ENCODE assay signal across 22 mouse cellular contexts in the genomic region with DNA sequence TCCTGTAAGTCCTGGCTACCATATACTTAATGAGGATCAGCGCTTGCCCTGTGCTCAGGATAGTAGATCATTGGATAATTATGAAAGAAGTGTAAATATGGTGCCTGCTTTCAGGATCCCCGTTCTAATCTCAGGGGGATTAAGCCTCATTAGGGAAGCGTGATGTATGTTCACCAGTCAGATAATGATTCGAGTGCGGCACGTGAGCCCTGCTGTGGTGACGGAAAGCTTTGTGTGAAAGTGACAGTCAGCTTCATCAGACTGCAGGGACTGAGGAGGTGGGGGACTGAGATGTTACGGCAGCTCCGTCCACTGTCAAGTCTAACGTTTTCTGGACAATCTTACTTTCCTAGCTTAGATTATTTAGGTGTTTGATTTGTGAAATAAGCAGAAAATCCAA. TPM values are rescaled to one million over a fixed set of nuclear protein-coding genes. Genes with fewer than 3 reads are reported as not detected.
A peak's percentile ranks its signal among the peaks of the same experiment; 100 is the strongest.
DNase-seq lines count a peak whose midpoint lies in the region; ATAC-seq and TF ChIP-seq lines count a peak whose summit lies in the region.
"Had no signal": no experiment of that assay in that cellular context is flagged by ENCODE, and none has a peak within 500 bp of the region (broad histone marks: within the 10 kb centered on the region; RNA-seq: fewer than 3 reads in every experiment).

No protein-coding gene starts in this region.

- H3K27ac ChIP-seq in embryonic facial prominence, embryonic 14.5 days (replicated peaks; ENCODE audit: low read depth, low read length) = no peak overlapping the region
- H3K27ac ChIP-seq in embryonic facial prominence, embryonic 10.5 days (replicated peaks) = no peak overlapping the region
- H3K27ac ChIP-seq in hindbrain, embryonic 11.5 days (ENCODE audit: low read depth, low read length) = no peak overlapping the region
- H3K27ac ChIP-seq in hindbrain, postnatal 0 days = no peak overlapping the region
- no peak overlapping the region for H3K27ac ChIP-seq in neural tube, embryonic 11.5 days (ENCODE audit: low read depth, low read length)
- no peak overlapping the region for H3K27ac ChIP-seq in neural tube, embryonic 15.5 days (replicated peaks)
- H3K27ac ChIP-seq: left cerebral cortex, adult 2 months; limb, embryonic 15.5 days; liver, embryonic 14.5 days; neural tube, embryonic 13.5 days had no signal

- H3K4me1 ChIP-seq in embryonic facial prominence, embryonic 14.5 days (ENCODE audit: control insufficient read depth, insufficient read depth, low read length) = no peaks in the 10 kb centered on the region
- no peaks in the 10 kb centered on the region for H3K4me1 ChIP-seq in embryonic facial prominence, embryonic 10.5 days
- H3K4me1 ChIP-seq in hindbrain, embryonic 11.5 days (replicated peaks; ENCODE audit: control insufficient read depth, insufficient read depth, low read length) = no peaks in the 10 kb centered on the region
- H3K4me1 ChIP-seq in hindbrain, postnatal 0 days (ENCODE audit: insufficient read depth, low read length) = no peaks in the 10 kb centered on the region
- no peaks in the 10 kb centered on the region for H3K4me1 ChIP-seq in neural tube, embryonic 11.5 days (ENCODE audit: control insufficient read depth, insufficient read depth, low read length)
- H3K4me1 ChIP-seq in neural tube, embryonic 15.5 days = no peaks in the 10 kb centered on the region; the same call in 1 of the 2 replicates
- H3K4me1 ChIP-seq: limb, embryonic 15.5 days; neural tube, embryonic 13.5 days had no signal

- no peaks in the 10 kb centered on the region for H3K9me3 ChIP-seq in embryonic facial prominence, embryonic 14.5 days (ENCODE audit: control insufficient read depth, low read length)
- no peaks in the 10 kb centered on the region for H3K9me3 ChIP-seq in embryonic facial prominence, embryonic 10.5 days
- no peaks in the 10 kb centered on the region for H3K9me3 ChIP-seq in hindbrain, embryonic 11.5 days (ENCODE audit: control insufficient read depth, low read length)
- H3K9me3 ChIP-seq in hindbrain, postnatal 0 days (ENCODE audit: low read length) = no peaks in the 10 kb centered on the region
- no peaks in the 10 kb centered on the region for H3K9me3 ChIP-seq in neural tube, embryonic 11.5 days (ENCODE audit: control insufficient read depth, low read length)
- no peaks in the 10 kb centered on the region for H3K9me3 ChIP-seq in neural tube, embryonic 15.5 days (replicated peaks)
- H3K9me3 ChIP-seq: limb, embryonic 15.5 days; neural tube, embryonic 13.5 days had no signal

- peaks cover 42% of the 10 kb centered on the region for H3K36me3 ChIP-seq in embryonic facial prominence, embryonic 14.5 days (ENCODE audit: control insufficient read depth, insufficient read depth, low read length)
- peaks cover 52% of the 10 kb centered on the region for H3K36me3 ChIP-seq in embryonic facial prominence, embryonic 10.5 days (replicated peaks)
- H3K36me3 ChIP-seq in hindbrain, embryonic 11.5 days (ENCODE audit: control insufficient read depth, insufficient read depth, low read length) = no peaks in the 10 kb centered on the region
- H3K36me3 ChIP-seq in hindbrain, postnatal 0 days (ENCODE audit: insufficient read depth, low read length) = peaks cover 11% of the 10 kb centered on the region
- H3K36me3 ChIP-seq in neural tube, embryonic 11.5 days (ENCODE audit: control insufficient read depth, insufficient read depth, low read length) = 0 out of 2 replicates have a peak, but pooled peaks cover 2% of the 10 kb centered on the region
- H3K36me3 ChIP-seq in neural tube, embryonic 15.5 days = peaks cover 13% of the 10 kb centered on the region

- no peak overlapping the region for H3K4me2 ChIP-seq in embryonic facial prominence, embryonic 14.5 days (ENCODE audit: low read depth, low read length)
- no peak overlapping the region for H3K4me2 ChIP-seq in hindbrain, embryonic 11.5 days (replicated peaks; ENCODE audit: low read depth, low read length)
- no peak overlapping the region for H3K4me2 ChIP-seq in hindbrain, postnatal 0 days (ENCODE audit: low read depth, low read length)
- no peak overlapping the region for H3K4me2 ChIP-seq in neural tube, embryonic 11.5 days (ENCODE audit: low read depth)
- H3K4me2 ChIP-seq in neural tube, embryonic 15.5 days = no peak overlapping the region
- H3K4me2 ChIP-seq: limb, embryonic 15.5 days; lung, embryonic 14.5 days; neural tube, embryonic 13.5 days had no signal

- TF ChIP-seq CTCF in hindbrain, postnatal 0 days (IDR thresholded peaks at IDR 0.05; ENCODE audit: low read depth) = no peak

- H3K4me3 ChIP-seq in embryonic facial prominence, embryonic 14.5 days (ENCODE audit: low read depth, low read length) = no peak overlapping the region
- no peak overlapping the region for H3K4me3 ChIP-seq in embryonic facial prominence, embryonic 10.5 days
- no peak overlapping the region for H3K4me3 ChIP-seq in hindbrain, embryonic 11.5 days (ENCODE audit: low read depth, low read length)
- H3K4me3 ChIP-seq in hindbrain, postnatal 0 days (ENCODE audit: low read length) = no peak overlapping the region
- H3K4me3 ChIP-seq in neural tube, embryonic 11.5 days (ENCODE audit: low read depth, low read length) = no peak overlapping the region
- no peak overlapping the region for H3K4me3 ChIP-seq in neural tube, embryonic 15.5 days (replicated peaks)
- H3K4me3 ChIP-seq: left cerebral cortex, adult 2 months; limb, embryonic 15.5 days; neural tube, embryonic 13.5 days had no signal

- peak; percentile 26 for DNase-seq in embryonic facial prominence, embryonic 14.5 days (ENCODE audit: low spot score)
- no peak for DNase-seq in embryonic facial prominence, embryonic 10.5 days (ENCODE audit: low spot score)
- DNase-seq in hindbrain, embryonic 11.5 days (ENCODE audit: low spot score) = peak; percentile 52
- DNase-seq in hindbrain, postnatal 0 days (ENCODE audit: low spot score) = no peak
- peak; percentile 32 for DNase-seq in neural tube, embryonic 11.5 days (ENCODE audit: low spot score)
- DNase-seq in retina, postnatal 7 days (ENCODE audit: low read depth, low spot score) = peak; percentile 50
- no peak for DNase-seq in spleen, adult 12 weeks (ENCODE audit: low spot score)
- DNase-seq: adrenal gland, postnatal 25 days; cerebellum, postnatal 10 days; gastrocnemius, postnatal 36 days; heart, postnatal 36 days; kidney, adult 18-20 months; left cerebral cortex, postnatal 4 days; lung, embryonic 14.5 days; spleen, adult 18-20 months had no signal

- no peak overlapping the region for H3K9ac ChIP-seq in embryonic facial prominence, embryonic 14.5 days (ENCODE audit: low read depth, low read length)
- no peak overlapping the region for H3K9ac ChIP-seq in hindbrain, embryonic 11.5 days (ENCODE audit: low read depth, low read length)
- no peak overlapping the region for H3K9ac ChIP-seq in hindbrain, postnatal 0 days (replicated peaks; ENCODE audit: low read length)
- no peak overlapping the region for H3K9ac ChIP-seq in neural tube, embryonic 11.5 days (ENCODE audit: low read length)
- no peak overlapping the region for H3K9ac ChIP-seq in neural tube, embryonic 15.5 days (replicated peaks)
- H3K9ac ChIP-seq: limb, embryonic 15.5 days; liver, embryonic 14.5 days; lung, embryonic 14.5 days; neural tube, embryonic 13.5 days had no signal

- no peaks in the 10 kb centered on the region for H3K27me3 ChIP-seq in embryonic facial prominence, embryonic 14.5 days (replicated peaks; ENCODE audit: control insufficient read depth, insufficient read depth, low read length)
- no peaks in the 10 kb centered on the region for H3K27me3 ChIP-seq in embryonic facial prominence, embryonic 10.5 days (replicated peaks; ENCODE audit: low read depth, poor library complexity, severe bottlenecking)
- no peaks in the 10 kb centered on the region for H3K27me3 ChIP-seq in hindbrain, embryonic 11.5 days (ENCODE audit: control insufficient read depth, insufficient read depth, low read length)
- H3K27me3 ChIP-seq in hindbrain, postnatal 0 days (ENCODE audit: insufficient read depth, low read length) = no peaks in the 10 kb centered on the region
- no peaks in the 10 kb centered on the region for H3K27me3 ChIP-seq in neural tube, embryonic 11.5 days (ENCODE audit: control insufficient read depth, insufficient read depth, low read length)
- no peaks in the 10 kb centered on the region for H3K27me3 ChIP-seq in neural tube, embryonic 15.5 days (replicated peaks)
- H3K27me3 ChIP-seq: limb, embryonic 15.5 days; neural tube, embryonic 13.5 days had no signal

- ATAC-seq in embryonic facial prominence, embryonic 14.5 days (ENCODE audit: low read depth) = 0 out of 2 replicates have a peak, but pooled peaks have one; percentile 26
- ATAC-seq in hindbrain, embryonic 11.5 days (ENCODE audit: low FRiP score) = peak; percentile 45
- no peak for ATAC-seq in hindbrain, postnatal 0 days
- ATAC-seq in neural tube, embryonic 11.5 days (ENCODE audit: insufficient read depth, low FRiP score, low TSS enrichment) = no peak
- ATAC-seq in neural tube, embryonic 15.5 days (ENCODE audit: low FRiP score) = no peak
- ATAC-seq: CD4-positive, CD25-positive, alpha-beta regulatory T cell, adult 4 months; inflammation-experienced regulatory T-cells, adult 6 months had no signal

- WGBS in embryonic facial prominence, embryonic 14.5 days = 80% methylated on average over 10 of the region's 10 CpGs
- 79% methylated on average over 10 of the region's 10 CpGs for WGBS in embryonic facial prominence, embryonic 10.5 days
- 58% methylated on average over 10 of the region's 10 CpGs for WGBS in hindbrain, embryonic 11.5 days
- WGBS in hindbrain, postnatal 0 days = 50% methylated on average over 10 of the region's 10 CpGs
- 79% methylated on average over 10 of the region's 10 CpGs for WGBS in neural tube, embryonic 11.5 days
- 44% methylated on average over 10 of the region's 10 CpGs for WGBS in neural tube, embryonic 15.5 days

RNA-seq across cellular contexts. Expression of gene Gpatch2l, which starts 38.3 kb away (rescaled TPM):
- polyA plus RNA-seq in embryonic facial prominence, embryonic 14.5 days (2014; fragmentation: Nextera tagmentation; extraction: Ambion mirVana) = 14.8 and 14.9 TPM in 2 replicates
- 16.5 and 16.8 TPM in 2 replicates for polyA plus RNA-seq in embryonic facial prominence, embryonic 10.5 days (2016; fragmentation: Nextera tagmentation; extraction: Ambion mirVana)
- 17.4 and 18.8 TPM in 2 replicates for polyA plus RNA-seq in hindbrain, embryonic 11.5 days (2014; fragmentation: Nextera tagmentation; extraction: Ambion mirVana)
- total RNA-seq in hindbrain, postnatal 0 days (2014; rRNA removed) = 28.4 and 38.0 TPM in 2 replicates
- 19.8 and 21.5 TPM in 2 replicates for polyA plus RNA-seq in hindbrain, postnatal 0 days (2015; fragmentation: Nextera tagmentation; extraction: Ambion mirVana)
- polyA plus RNA-seq in neural tube, embryonic 11.5 days (2014; fragmentation: Nextera tagmentation; extraction: Ambion mirVana) = 18.2 and 21.9 TPM in 2 replicates
- polyA plus RNA-seq in neural tube, embryonic 15.5 days (2015; fragmentation: Nextera tagmentation; extraction: Ambion mirVana) = 20.8 and 25.0 TPM in 2 replicates

Comparison
In these comparisons a context has a peak if more than half of its experiments do, and no peak if none do; other contexts are left out.
1. ATAC-seq: peak in embryonic facial prominence, embryonic 14.5 days (single experiment) and hindbrain, embryonic 11.5 days (single experiment); none in hindbrain, postnatal 0 days (single experiment), neural tube, embryonic 11.5 days (single experiment) and neural tube, embryonic 15.5 days (single experiment).
2. DNase-seq: peak in embryonic facial prominence, embryonic 14.5 days (single experiment), hindbrain, embryonic 11.5 days (single experiment), neural tube, embryonic 11.5 days (single experiment) and retina, postnatal 7 days (single experiment); none in embryonic facial prominence, embryonic 10.5 days (single experiment), hindbrain, postnatal 0 days (single experiment) and spleen, adult 12 weeks (single experiment).